Mouse (Mus musculus) hindbrain, embryonic 10.5 days (tissue): ENCODE measurements around the gene Nf1. TPM values are rescaled to one million over a fixed set of nuclear protein-coding genes. Genes with fewer than 3 reads are reported as not detected.
"Not testable (repeated sequence)": the region's sequence is repeated elsewhere in the genome, so short reads cannot be mapped to it uniquely, and the experiment has no call there.

Source experiments
- DNase-seq: peaks from one replicate; pipeline ENCODE4 v3.0.0-alpha.2; 2017; ENCODE audit warnings: low spot score
- H3K27ac ChIP-seq: fragments of 300-500 bp; sonication (generic); 2 replicates; pipeline ENCODE4 v1.5.1; 2016; ENCODE audit warnings: mild to moderate bottlenecking, moderate library complexity
- H3K27me3 ChIP-seq: fragments of 300-500 bp; sonication (generic); 2 replicates; pipeline ENCODE4 v1.6.1; 2016; ENCODE audit warnings: mild to moderate bottlenecking; ENCODE audit not compliant: poor library complexity, insufficient read depth, severe bottlenecking
- H3K36me3 ChIP-seq: fragments of 300-500 bp; sonication (generic); 2 replicates; pipeline ENCODE4 v1.6.1; 2016; ENCODE audit warnings: mild to moderate bottlenecking, moderate library complexity
- H3K4me1 ChIP-seq: fragments of 300-500 bp; sonication (generic); replicated peaks from 2 replicates; pipeline ENCODE4 v1.6.1; 2016; ENCODE audit warnings: mild to moderate bottlenecking
- H3K4me3 ChIP-seq: fragments of 300-500 bp; sonication (generic); 2 replicates; pipeline ENCODE4 v1.5.1; 2016; ENCODE audit warnings: mild to moderate bottlenecking, moderate library complexity
- H3K9me3 ChIP-seq: fragments of 300-500 bp; sonication (generic); 2 replicates; pipeline ENCODE4 v1.6.1; 2016; ENCODE audit warnings: mild to moderate bottlenecking, moderate library complexity
- WGBS: fragments of 180-500 bp; shearing (Covaris S2); methylation state at CpG from one replicate; pipeline ENCODE4 v1.1.7; 2016; 5-methylcytosine and 5-hydroxymethylcytosine counted together
- polyA plus RNA-seq: library from polyadenylated mRNA; unstranded; fragments of >200 nt; fragmentation: Nextera tagmentation; extraction: Ambion mirVana; gene quantifications from 2 replicates; pipeline ENCODE4 v1.2.1, GENCODE M21; 2016

Gene Nf1
- polyA plus RNA-seq = 5.5 and 5.9 TPM in 2 replicates

GRCm38 (mm10) chr11:79339234-79339807 is at the start of gene Nf1:
Nf1 (plus strand) TSS chr11:79339693.
- Histone ChIP-seq H3K9me3 (peaks cover 6% of the 10 kb centered on the region), H3K27ac (peak within 1 kb of the TSS; percentile 98), H3K27me3 (0 out of 2 replicates have a peak, but pooled peaks cover 7% of the 10 kb centered on the region), H3K36me3 (peaks cover 30% of the 10 kb centered on the region), H3K4me3 (peak within 1 kb of the TSS; percentile 77), H3K4me1 (peaks cover 22% of the 10 kb centered on the region)
- under 1% methylated on average over 49 of the region's 49 CpGs for WGBS
- DNase-seq = peak; percentile 98

DNA sequence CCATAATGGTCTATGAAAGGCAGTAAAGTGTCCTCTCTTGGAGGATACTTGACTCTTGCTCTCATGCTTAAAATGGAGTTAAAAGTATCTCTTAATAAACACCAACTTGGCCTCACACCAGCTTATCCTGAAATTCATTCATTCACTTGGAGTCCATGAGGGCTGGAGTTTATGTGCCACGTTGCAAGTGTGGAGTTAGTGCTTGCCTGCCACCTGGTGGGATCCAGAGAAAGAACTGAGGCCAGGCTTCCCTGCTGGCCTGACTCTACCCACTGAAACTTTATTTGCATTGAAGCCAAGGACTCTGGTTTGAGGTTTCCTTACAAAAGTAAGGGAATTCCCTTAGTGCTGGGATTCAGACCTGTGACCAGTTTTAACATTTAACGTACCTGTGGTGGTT is 49.0 kb upstream of the Nf1 start:
- 61% methylated on average over 2 of the region's 2 CpGs for WGBS
- no peak for DNase-seq
- no peaks in the 10 kb centered on the region for H3K9me3 ChIP-seq
- H3K36me3 ChIP-seq = no peaks in the 10 kb centered on the region
- H3K4me1 ChIP-seq = no peaks in the 10 kb centered on the region
- no peaks in the 10 kb centered on the region for H3K27me3 ChIP-seq
- no peak overlapping the region for H3K4me3 ChIP-seq
- no peak overlapping the region for H3K27ac ChIP-seq

DNA sequence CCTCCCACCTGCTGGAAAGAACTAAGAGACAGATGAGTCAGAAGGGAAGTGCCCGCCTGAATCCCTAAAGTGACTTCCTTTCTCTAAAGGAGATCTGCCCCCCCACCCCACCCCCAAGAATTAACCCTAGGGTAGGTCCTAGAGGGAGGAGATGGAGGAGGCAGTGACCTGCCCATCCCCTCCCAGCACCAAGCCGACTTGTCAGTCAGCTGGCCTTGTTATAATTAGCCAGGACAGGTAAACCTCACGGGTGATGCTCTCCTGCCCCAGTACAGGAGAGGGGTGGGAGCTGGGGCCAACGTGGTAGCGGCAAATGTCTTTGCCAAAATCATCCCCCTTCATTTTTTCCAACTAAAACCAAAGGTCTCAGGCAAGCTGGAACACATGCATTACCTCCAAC is 47.8 kb upstream of the Nf1 start:
- no peaks in the 10 kb centered on the region for H3K27me3 ChIP-seq
- H3K27ac ChIP-seq = no peak overlapping the region
- H3K4me3 ChIP-seq = no peak overlapping the region
- H3K36me3 ChIP-seq = no peaks in the 10 kb centered on the region
- H3K4me1 ChIP-seq = no peaks in the 10 kb centered on the region
- no peaks in the 10 kb centered on the region for H3K9me3 ChIP-seq
- 79% methylated on average over 5 of the region's 5 CpGs for WGBS
- DNase-seq = no peak

- Histone ChIP-seq H3K27me3 (no peaks in the 10 kb centered on the region), H3K9me3 (no peaks in the 10 kb centered on the region), H3K27ac (no peak overlapping the region), H3K4me1 (no peaks in the 10 kb centered on the region), H3K36me3 (no peaks in the 10 kb centered on the region), H3K4me3 (no peak overlapping the region)
- WGBS = 69% methylated on average over 3 of the region's 3 CpGs
- no peak for DNase-seq
Measured at GRCm38 (mm10) chr11:79292130-79292529, 47.4 kb upstream of the Nf1 start.

DNA sequence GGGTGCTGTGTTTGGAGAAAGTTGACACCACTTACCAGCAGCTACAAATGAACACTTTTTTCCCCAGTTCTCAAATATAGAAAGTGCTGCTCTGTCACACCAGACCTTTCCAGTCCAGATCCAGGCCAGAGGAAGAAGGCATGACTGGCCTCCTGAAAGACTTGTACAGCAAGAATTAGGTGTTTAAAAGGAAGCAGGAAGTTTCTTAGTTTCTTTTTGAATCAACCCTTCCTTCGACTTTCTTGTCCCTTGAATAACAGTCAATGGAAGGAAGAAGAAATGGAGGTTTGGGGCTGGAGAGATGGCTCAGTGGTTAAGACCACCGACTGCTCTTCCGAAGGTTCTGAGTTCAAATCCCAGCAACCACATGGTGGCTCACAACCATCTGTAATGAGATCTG is 46.5 kb upstream of the Nf1 start:
- DNase-seq = no peak
- WGBS = 87% methylated on average over 3 of the region's 3 CpGs
- Histone ChIP-seq H3K4me1 (no peaks in the 10 kb centered on the region), H3K27me3 (no peaks in the 10 kb centered on the region), H3K27ac (no peak overlapping the region), H3K36me3 (no peaks in the 10 kb centered on the region), H3K4me3 (no peak overlapping the region), H3K9me3 (no peaks in the 10 kb centered on the region)

- no peaks in the 10 kb centered on the region for H3K4me1 ChIP-seq
Measured at GRCm38 (mm10) chr11:79293971-79294370, 45.5 kb upstream of the Nf1 start.

DNA sequence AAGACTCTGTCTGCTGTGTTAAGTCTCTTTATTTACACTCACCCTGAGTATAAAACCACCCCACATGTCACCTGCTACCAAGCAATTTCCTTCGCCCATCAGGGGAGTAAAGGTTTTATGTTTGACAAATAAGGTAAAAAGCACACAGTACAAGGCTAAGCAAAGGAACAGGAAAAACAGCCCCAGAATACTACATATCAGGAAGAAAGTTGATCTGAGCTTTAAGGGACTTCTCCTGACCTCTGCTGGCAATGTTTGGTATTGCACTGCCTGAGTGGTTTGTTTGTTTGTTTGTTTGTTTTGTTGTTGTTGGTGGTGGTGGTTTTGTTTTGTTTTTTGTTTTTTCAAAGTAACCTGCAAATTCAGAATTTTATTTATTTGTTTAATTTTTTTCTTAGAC is 43.3 kb upstream of the Nf1 start:
- 35% methylated on average over 1 of the region's 1 CpGs for WGBS
- Histone ChIP-seq H3K27me3 (no peaks in the 10 kb centered on the region), H3K9me3 (no peaks in the 10 kb centered on the region), H3K4me3 (no peak overlapping the region), H3K36me3 (no peaks in the 10 kb centered on the region), H3K27ac (no peak overlapping the region), H3K4me1 (no peaks in the 10 kb centered on the region)
- DNase-seq = peak; percentile 32

More at GRCm38 (mm10) chr11:79293971-79294370, 45.5 kb upstream of the Nf1 start:
- Histone ChIP-seq H3K4me3 (no peak overlapping the region), H3K9me3 (no peaks in the 10 kb centered on the region), H3K27me3 (no peaks in the 10 kb centered on the region), H3K36me3 (no peaks in the 10 kb centered on the region), H3K27ac (no peak overlapping the region)
- no peak for DNase-seq
- WGBS = 55% methylated on average over 1 of the region's 1 CpGs

- H3K27ac ChIP-seq = no peak within 1 kb of the TSS
- H3K36me3 ChIP-seq = no peaks in the 10 kb centered on the region
- no peaks in the 10 kb centered on the region for H3K9me3 ChIP-seq
- WGBS = 84% methylated on average over 5 of the region's 5 CpGs
- H3K4me1 ChIP-seq = no peaks in the 10 kb centered on the region
- no peaks in the 10 kb centered on the region for H3K27me3 ChIP-seq
- no peak for DNase-seq
- no peak within 1 kb of the TSS for H3K4me3 ChIP-seq
Measured at GRCm38 (mm10) chr11:79296856-79297491, 42.5 kb upstream of the Nf1 start, which contains the start of gene Gm9964. Gm9964 (minus strand) TSS chr11:79296906.

- no peak for DNase-seq
- Histone ChIP-seq H3K4me3 (no peak overlapping the region), H3K36me3 (no peaks in the 10 kb centered on the region), H3K4me1 (0 out of 2 replicates have a peak, but pooled peaks cover 4% of the 10 kb centered on the region), H3K27ac (no peak overlapping the region), H3K9me3 (no peaks in the 10 kb centered on the region), H3K27me3 (no peaks in the 10 kb centered on the region)
- WGBS = 83% methylated on average over 9 of the region's 9 CpGs
Measured at GRCm38 (mm10) chr11:79299719-79300431, 39.6 kb upstream of the Nf1 start.

DNA sequence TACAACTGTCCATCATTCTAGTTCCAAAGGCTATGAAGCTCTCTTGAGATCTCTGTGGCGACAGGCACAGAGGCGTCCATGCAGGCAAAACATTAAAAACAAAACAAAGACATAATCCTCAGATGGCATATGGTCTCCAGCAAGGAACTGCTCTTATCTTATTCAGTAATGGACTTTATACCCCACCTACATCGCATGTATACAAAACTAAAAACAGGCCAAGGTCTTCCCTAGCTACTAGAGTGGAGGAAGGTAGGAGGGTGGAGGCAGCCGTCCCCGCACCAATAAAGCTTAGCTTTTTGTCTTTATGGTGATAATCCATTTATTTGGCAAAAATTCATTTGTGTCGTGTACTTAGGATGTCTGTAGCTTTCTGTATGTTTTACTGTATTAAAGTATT is 36.4 kb upstream of the Nf1 start:
- H3K36me3 ChIP-seq = no peaks in the 10 kb centered on the region
- H3K27me3 ChIP-seq = no peaks in the 10 kb centered on the region
- H3K27ac ChIP-seq = no peak overlapping the region
- no peaks in the 10 kb centered on the region for H3K9me3 ChIP-seq
- H3K4me1 ChIP-seq = peaks cover 33% of the 10 kb centered on the region
- WGBS = 92% methylated on average over 6 of the region's 6 CpGs
- H3K4me3 ChIP-seq = no peak overlapping the region
- no peak for DNase-seq

- H3K27me3 ChIP-seq, H3K27ac ChIP-seq, H3K9me3 ChIP-seq, H3K4me3 ChIP-seq, H3K36me3 ChIP-seq, DNase-seq: not testable (repeated sequence)
- 87% methylated on average over 4 of the region's 4 CpGs for WGBS
- H3K4me1 ChIP-seq = peaks cover 39% of the 10 kb centered on the region
Measured at GRCm38 (mm10) chr11:79304245-79304644, 35.2 kb upstream of the Nf1 start.

GRCm38 (mm10) chr11:79305697-79306340 is 33.7 kb upstream of the Nf1 start:
- no peaks in the 10 kb centered on the region for H3K27me3 ChIP-seq
- H3K36me3 ChIP-seq = no peaks in the 10 kb centered on the region
- H3K4me3 ChIP-seq = no peak overlapping the region
- no peaks in the 10 kb centered on the region for H3K9me3 ChIP-seq
- DNase-seq = no peak
- H3K27ac ChIP-seq = peak overlapping the region; percentile 90
- peaks cover 39% of the 10 kb centered on the region for H3K4me1 ChIP-seq
- WGBS = 85% methylated on average over 9 of the region's 9 CpGs

- no peaks in the 10 kb centered on the region for H3K27me3 ChIP-seq
- no peaks in the 10 kb centered on the region for H3K36me3 ChIP-seq
- peaks cover 39% of the 10 kb centered on the region for H3K4me1 ChIP-seq
- H3K4me3 ChIP-seq = 0 out of 2 replicates have a peak overlapping the region, but pooled peaks have one; percentile 10
- no peaks in the 10 kb centered on the region for H3K9me3 ChIP-seq
- 20% methylated on average over 7 of the region's 7 CpGs for WGBS
- peak; percentile 48 for DNase-seq
- H3K27ac ChIP-seq = peak overlapping the region; percentile 90
Measured at GRCm38 (mm10) chr11:79306510-79306909, 33.0 kb upstream of the Nf1 start.
